8 mouse cellular contexts compared by ENCODE assay signal in the genomic region with DNA sequence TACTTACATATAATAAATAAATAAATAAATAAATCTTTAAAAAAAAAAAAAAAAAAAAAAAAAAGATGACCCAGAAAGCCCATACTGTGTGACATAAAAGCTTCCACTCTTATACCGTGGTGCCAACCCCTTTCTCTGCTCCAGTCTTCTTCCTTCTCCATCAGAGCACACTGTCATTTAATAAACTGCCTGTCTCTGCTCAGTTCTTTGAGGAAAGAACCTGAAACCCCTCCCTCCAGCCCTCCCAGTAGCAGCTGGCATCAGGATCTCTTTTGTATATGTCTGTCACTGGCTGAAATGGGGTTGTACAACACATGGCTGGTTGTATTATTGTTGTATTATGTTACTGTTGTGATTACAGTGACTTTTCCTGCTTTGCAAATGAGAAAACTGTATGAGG. TPM values are rescaled to one million over a fixed set of nuclear protein-coding genes. Genes with fewer than 3 reads are reported as not detected.
DNase-seq lines count a peak whose midpoint lies in the region; ATAC-seq lines count a peak whose summit lies in the region.

No protein-coding gene starts in this region.

- 38% methylated on average over 1 of the region's 1 CpGs for WGBS in kidney, embryonic 15.5 days
- 65% methylated on average over 1 of the region's 1 CpGs for WGBS in forebrain, embryonic 12.5 days
- WGBS in hindbrain, embryonic 14.5 days, result 30% methylated on average over 1 of the region's 1 CpGs
- 31% methylated on average over 1 of the region's 1 CpGs for WGBS in neural tube, embryonic 12.5 days

- H3K4me1 ChIP-seq in kidney, embryonic 15.5 days, result peaks cover 16% of the 10 kb centered on the region
- peaks cover 15% of the 10 kb centered on the region for H3K4me1 ChIP-seq in forebrain, embryonic 12.5 days
- H3K4me1 ChIP-seq in hindbrain, embryonic 14.5 days (replicated peaks; ENCODE audit: control insufficient read depth, insufficient read depth, low read length), result 0 out of 2 replicates have a peak, but pooled peaks cover 11% of the 10 kb centered on the region
- H3K4me1 ChIP-seq in neural tube, embryonic 12.5 days, result peaks cover 13% of the 10 kb centered on the region

- 0 out of 2 replicates have a peak, but pooled peaks have one; percentile 43 for ATAC-seq in kidney, embryonic 15.5 days (replicated peaks; ENCODE audit: low FRiP score)
- ATAC-seq in forebrain, embryonic 12.5 days (ENCODE audit: low FRiP score), result peak; percentile 74
- peak; percentile 54; the same call in 1 of the 2 replicates for ATAC-seq in hindbrain, embryonic 14.5 days (ENCODE audit: low FRiP score)
- peak; percentile 51 for ATAC-seq in neural tube, embryonic 12.5 days (ENCODE audit: low FRiP score, low read depth)

- no peak overlapping the region for H3K4me2 ChIP-seq in kidney, embryonic 15.5 days
- peak overlapping the region; percentile 27; the same call in 1 of the 2 replicates for H3K4me2 ChIP-seq in forebrain, embryonic 12.5 days
- no peak overlapping the region for H3K4me2 ChIP-seq in hindbrain, embryonic 14.5 days (replicated peaks)
- no peak overlapping the region for H3K4me2 ChIP-seq in neural tube, embryonic 12.5 days (replicated peaks)

- no peak for DNase-seq in kidney, adult 18-20 months
- no peak for DNase-seq in hindbrain, embryonic 14.5 days (ENCODE audit: low spot score)
- DNase-seq in gastrocnemius, postnatal 4 days (ENCODE audit: low spot score in 2 of 2), result no peak
- DNase-seq in lung, postnatal 25 days (ENCODE audit: low spot score), result no peak
- DNase-seq in adrenal gland, adult (ENCODE audit: inconsistent age in 2 of 2, low spot score in 1 of 2), result no peak

- no peaks in the 10 kb centered on the region for H3K9me3 ChIP-seq in kidney, embryonic 15.5 days (replicated peaks)
- no peaks in the 10 kb centered on the region for H3K9me3 ChIP-seq in forebrain, embryonic 12.5 days
- H3K9me3 ChIP-seq in hindbrain, embryonic 14.5 days (ENCODE audit: control insufficient read depth, low read length), result no peaks in the 10 kb centered on the region
- H3K9me3 ChIP-seq in neural tube, embryonic 12.5 days, result no peaks in the 10 kb centered on the region

- H3K9ac ChIP-seq in kidney, embryonic 15.5 days, result no peak overlapping the region
- H3K9ac ChIP-seq in forebrain, embryonic 12.5 days, result no peak overlapping the region
- no peak overlapping the region for H3K9ac ChIP-seq in hindbrain, embryonic 14.5 days
- H3K9ac ChIP-seq in neural tube, embryonic 12.5 days, result no peak overlapping the region

- peak overlapping the region; percentile 32; the same call in 1 of the 2 replicates for H3K27ac ChIP-seq in kidney, embryonic 15.5 days
- H3K27ac ChIP-seq in forebrain, embryonic 12.5 days, result peak overlapping the region; percentile 74
- peak overlapping the region; percentile 73 for H3K27ac ChIP-seq in hindbrain, embryonic 14.5 days
- no peak overlapping the region for H3K27ac ChIP-seq in neural tube, embryonic 12.5 days

- H3K27me3 ChIP-seq in kidney, embryonic 15.5 days, result no peaks in the 10 kb centered on the region
- H3K27me3 ChIP-seq in forebrain, embryonic 12.5 days, result no peaks in the 10 kb centered on the region
- no peaks in the 10 kb centered on the region for H3K27me3 ChIP-seq in hindbrain, embryonic 14.5 days (ENCODE audit: control insufficient read depth, insufficient read depth, low read length)
- H3K27me3 ChIP-seq in neural tube, embryonic 12.5 days (replicated peaks), result no peaks in the 10 kb centered on the region

- H3K4me3 ChIP-seq in kidney, embryonic 15.5 days (replicated peaks), result no peak overlapping the region
- H3K4me3 ChIP-seq in forebrain, embryonic 12.5 days (replicated peaks), result no peak overlapping the region
- H3K4me3 ChIP-seq in hindbrain, embryonic 14.5 days (replicated peaks; ENCODE audit: low read length), result no peak overlapping the region
- H3K4me3 ChIP-seq in neural tube, embryonic 12.5 days, result no peak overlapping the region

- no peaks in the 10 kb centered on the region for H3K36me3 ChIP-seq in kidney, embryonic 15.5 days
- H3K36me3 ChIP-seq in forebrain, embryonic 12.5 days (replicated peaks), result no peaks in the 10 kb centered on the region
- no peaks in the 10 kb centered on the region for H3K36me3 ChIP-seq in hindbrain, embryonic 14.5 days (replicated peaks; ENCODE audit: control insufficient read depth, insufficient read depth)
- no peaks in the 10 kb centered on the region for H3K36me3 ChIP-seq in neural tube, embryonic 12.5 days

RNA-seq across cellular contexts. Expression of a gene that starts 48.2 kb away (rescaled TPM):
- polyA plus RNA-seq in kidney, embryonic 15.5 days (2015; fragmentation: Nextera tagmentation; extraction: Ambion mirVana), result 15.6 and 15.8 TPM in 2 replicates
- polyA plus RNA-seq in forebrain, embryonic 12.5 days (2016; fragmentation: Nextera tagmentation; extraction: Ambion mirVana), result 13.6 and 14.1 TPM in 2 replicates
- 24.2 and 24.3 TPM in 2 replicates for polyA plus RNA-seq in hindbrain, embryonic 14.5 days (2014; fragmentation: Nextera tagmentation; extraction: Ambion mirVana)
- 16.1 and 17.5 TPM in 2 replicates for polyA plus RNA-seq in neural tube, embryonic 12.5 days (2016; fragmentation: Nextera tagmentation; extraction: Ambion mirVana)
- 1 to 10 TPM; 3.5 to 4.2 TPM for total RNA-seq in gastrocnemius, postnatal 4 days (2021)
